Mouse (Mus musculus): ENCODE measurements around the gene Cd81. TPM values are rescaled to one million over a fixed set of nuclear protein-coding genes. Genes with fewer than 3 reads are reported as not detected.

The Cd81 gene
- polyA plus RNA-seq, 1 experiment from 2014 or later, result 455 TPM

GRCm38 (mm10) chr7:143065692-143066091 is 13.2 kb downstream of the Cd81 start:
- ATAC-seq (ENCODE audit: low FRiP score), result no peak
- no peak overlapping the region for H3K4me3 ChIP-seq (replicated peaks; ENCODE audit: low read length)
- no peak overlapping the region for H3K4me2 ChIP-seq (replicated peaks)
- H3K9ac ChIP-seq, result no peak overlapping the region
- WGBS, result 98% methylated on average over 2 of the region's 2 CpGs
- no peak overlapping the region for H3K27ac ChIP-seq
- DNase-seq (ENCODE audit: low spot score), result no peak
- no peaks in the 10 kb centered on the region for H3K27me3 ChIP-seq (ENCODE audit: control insufficient read depth, insufficient read depth, low read length)
- H3K4me1 ChIP-seq (replicated peaks; ENCODE audit: control insufficient read depth, insufficient read depth, low read length), result peaks cover 19% of the 10 kb centered on the region
- peaks cover 66% of the 10 kb centered on the region for H3K36me3 ChIP-seq (replicated peaks; ENCODE audit: control insufficient read depth, insufficient read depth)
- H3K9me3 ChIP-seq (ENCODE audit: control insufficient read depth, low read length), result no peaks in the 10 kb centered on the region

GRCm38 (mm10) chr7:143067469-143067868 is 14.9 kb downstream of the Cd81 start:
- DNase-seq (ENCODE audit: low spot score) (no peak), ATAC-seq (ENCODE audit: low FRiP score) (no peak)
- Histone ChIP-seq H3K4me2 (replicated peaks) (peak overlapping the region; percentile 59), H3K27me3 (ENCODE audit: control insufficient read depth, insufficient read depth, low read length) (no peaks in the 10 kb centered on the region), H3K9ac (0 out of 2 replicates have a peak overlapping the region, but pooled peaks have one; percentile 54), H3K4me3 (replicated peaks; ENCODE audit: low read length) (no peak overlapping the region), H3K4me1 (replicated peaks; ENCODE audit: control insufficient read depth, insufficient read depth, low read length) (peaks cover 22% of the 10 kb centered on the region), H3K36me3 (replicated peaks; ENCODE audit: control insufficient read depth, insufficient read depth) (peaks cover 60% of the 10 kb centered on the region), H3K9me3 (ENCODE audit: control insufficient read depth, low read length) (no peaks in the 10 kb centered on the region), H3K27ac (peak overlapping the region; percentile 95)
- WGBS, result 62% methylated on average over 2 of the region's 2 CpGs

GRCm38 (mm10) chr7:143067897-143068296 is 15.4 kb downstream of the Cd81 start:
- Histone ChIP-seq H3K36me3 (replicated peaks; ENCODE audit: control insufficient read depth, insufficient read depth) (peaks cover 55% of the 10 kb centered on the region), H3K9ac (peak overlapping the region; percentile 54), H3K27ac (peak overlapping the region; percentile 95), H3K9me3 (ENCODE audit: control insufficient read depth, low read length) (no peaks in the 10 kb centered on the region), H3K4me1 (replicated peaks; ENCODE audit: control insufficient read depth, insufficient read depth, low read length) (peaks cover 22% of the 10 kb centered on the region), H3K4me3 (replicated peaks; ENCODE audit: low read length) (peak overlapping the region; percentile 29), H3K4me2 (replicated peaks) (peak overlapping the region; percentile 59), H3K27me3 (ENCODE audit: control insufficient read depth, insufficient read depth, low read length) (no peaks in the 10 kb centered on the region)
- DNase-seq (ENCODE audit: low spot score), result no peak
- no peak for ATAC-seq (ENCODE audit: low FRiP score)
- WGBS, result 75% methylated on average over 3 of the region's 3 CpGs

GRCm38 (mm10) chr7:143068316-143068881 is 15.9 kb downstream of the Cd81 start:
- DNase-seq (ENCODE audit: low spot score) (peak; percentile 42), ATAC-seq (ENCODE audit: low FRiP score) (peak; percentile 1)
- peaks cover 22% of the 10 kb centered on the region for H3K4me1 ChIP-seq (replicated peaks; ENCODE audit: control insufficient read depth, insufficient read depth, low read length)
- H3K27ac ChIP-seq, result peak overlapping the region; percentile 95
- peak overlapping the region; percentile 29 for H3K4me3 ChIP-seq (replicated peaks; ENCODE audit: low read length)
- H3K9me3 ChIP-seq (ENCODE audit: control insufficient read depth, low read length), result no peaks in the 10 kb centered on the region
- H3K27me3 ChIP-seq (ENCODE audit: control insufficient read depth, insufficient read depth, low read length), result no peaks in the 10 kb centered on the region
- H3K4me2 ChIP-seq (replicated peaks), result peak overlapping the region; percentile 59
- H3K36me3 ChIP-seq (replicated peaks; ENCODE audit: control insufficient read depth, insufficient read depth), result peaks cover 50% of the 10 kb centered on the region
- H3K9ac ChIP-seq, result peak overlapping the region; percentile 54
- 40% methylated on average over 13 of the region's 13 CpGs for WGBS

GRCm38 (mm10) chr7:143068882-143069591 is 16.5 kb downstream of the Cd81 start, which contains the start of gene Tssc4:
TSS of gene Tssc4 (plus strand) at chr7:143069249.
- H3K9me3 ChIP-seq (ENCODE audit: control insufficient read depth, low read length), result no peaks in the 10 kb centered on the region
- H3K9ac ChIP-seq, result peak within 1 kb of the TSS; percentile 93
- peak within 1 kb of the TSS; percentile 99 for H3K4me2 ChIP-seq (replicated peaks)
- WGBS, result under 1% methylated on average over 51 of the region's 51 CpGs
- peak within 1 kb of the TSS; percentile 78 for H3K4me3 ChIP-seq (replicated peaks; ENCODE audit: low read length)
- H3K36me3 ChIP-seq (replicated peaks; ENCODE audit: control insufficient read depth, insufficient read depth), result peaks cover 44% of the 10 kb centered on the region
- H3K27me3 ChIP-seq (ENCODE audit: control insufficient read depth, insufficient read depth, low read length), result no peaks in the 10 kb centered on the region
- ATAC-seq (ENCODE audit: low FRiP score) (peak; percentile 97), DNase-seq (ENCODE audit: low spot score) (peak; percentile 100)
- H3K4me1 ChIP-seq (replicated peaks; ENCODE audit: control insufficient read depth, insufficient read depth, low read length), result peaks cover 22% of the 10 kb centered on the region
- peak within 1 kb of the TSS; percentile 95 for H3K27ac ChIP-seq

GRCm38 (mm10) chr7:143069751-143070400 is 17.3 kb downstream of the Cd81 start:
- DNase-seq (ENCODE audit: low spot score), result no peak
- peaks cover 22% of the 10 kb centered on the region for H3K4me1 ChIP-seq (replicated peaks; ENCODE audit: control insufficient read depth, insufficient read depth, low read length)

GRCm38 (mm10) chr7:143070506-143071070 is 18.0 kb downstream of the Cd81 start:
- DNase-seq (ENCODE audit: low spot score), result no peak
- no peaks in the 10 kb centered on the region for H3K27me3 ChIP-seq (ENCODE audit: control insufficient read depth, insufficient read depth, low read length)
- no peak for ATAC-seq (ENCODE audit: low FRiP score)
- peak overlapping the region; percentile 99 for H3K4me2 ChIP-seq (replicated peaks)
- 92% methylated on average over 10 of the region's 10 CpGs for WGBS
- peaks cover 28% of the 10 kb centered on the region for H3K36me3 ChIP-seq (replicated peaks; ENCODE audit: control insufficient read depth, insufficient read depth)
- peak overlapping the region; percentile 93 for H3K9ac ChIP-seq
- peaks cover 22% of the 10 kb centered on the region for H3K4me1 ChIP-seq (replicated peaks; ENCODE audit: control insufficient read depth, insufficient read depth, low read length)
- H3K4me3 ChIP-seq (replicated peaks; ENCODE audit: low read length), result peak overlapping the region; percentile 78
- no peaks in the 10 kb centered on the region for H3K9me3 ChIP-seq (ENCODE audit: control insufficient read depth, low read length)
- H3K27ac ChIP-seq, result no peak overlapping the region

More at GRCm38 (mm10) chr7:143069751-143070400, 17.3 kb downstream of the Cd81 start:
- no peaks in the 10 kb centered on the region for H3K9me3 ChIP-seq (ENCODE audit: control insufficient read depth, low read length)
- peak overlapping the region; percentile 78 for H3K4me3 ChIP-seq (replicated peaks; ENCODE audit: low read length)
- ATAC-seq (ENCODE audit: low FRiP score), result no peak; the same call in 1 of the 2 replicates
- peak overlapping the region; percentile 84 for H3K27ac ChIP-seq
- H3K27me3 ChIP-seq (ENCODE audit: control insufficient read depth, insufficient read depth, low read length), result no peaks in the 10 kb centered on the region
- 16% methylated on average over 30 of the region's 30 CpGs for WGBS
- peak overlapping the region; percentile 99 for H3K4me2 ChIP-seq (replicated peaks)
- H3K36me3 ChIP-seq (replicated peaks; ENCODE audit: control insufficient read depth, insufficient read depth), result peaks cover 36% of the 10 kb centered on the region
- peak overlapping the region; percentile 93 for H3K9ac ChIP-seq

GRCm38 (mm10) chr7:143072605-143073004 is 20.1 kb downstream of the Cd81 start:
- Histone ChIP-seq H3K4me3 (replicated peaks; ENCODE audit: low read length) (no peak overlapping the region), H3K27me3 (ENCODE audit: control insufficient read depth, insufficient read depth, low read length) (no peaks in the 10 kb centered on the region), H3K4me1 (replicated peaks; ENCODE audit: control insufficient read depth, insufficient read depth, low read length) (peaks cover 22% of the 10 kb centered on the region), H3K4me2 (replicated peaks) (no peak overlapping the region), H3K27ac (no peak overlapping the region), H3K9me3 (ENCODE audit: control insufficient read depth, low read length) (no peaks in the 10 kb centered on the region), H3K9ac (no peak overlapping the region), H3K36me3 (replicated peaks; ENCODE audit: control insufficient read depth, insufficient read depth) (peaks cover 8% of the 10 kb centered on the region; the same call in 1 of the 2 replicates)
- 88% methylated on average over 5 of the region's 5 CpGs for WGBS
- DNase-seq (ENCODE audit: low spot score) (no peak), ATAC-seq (ENCODE audit: low FRiP score) (no peak)

GRCm38 (mm10) chr7:143073086-143073485 is 20.5 kb downstream of the Cd81 start:
- 59% methylated on average over 1 of the region's 1 CpGs for WGBS
- Histone ChIP-seq H3K4me1 (replicated peaks; ENCODE audit: control insufficient read depth, insufficient read depth, low read length) (peaks cover 17% of the 10 kb centered on the region), H3K27ac (no peak overlapping the region), H3K36me3 (replicated peaks; ENCODE audit: control insufficient read depth, insufficient read depth) (0 out of 2 replicates have a peak, but pooled peaks cover 4% of the 10 kb centered on the region), H3K9me3 (ENCODE audit: control insufficient read depth, low read length) (no peaks in the 10 kb centered on the region), H3K4me3 (replicated peaks; ENCODE audit: low read length) (no peak overlapping the region), H3K4me2 (replicated peaks) (no peak overlapping the region), H3K27me3 (ENCODE audit: control insufficient read depth, insufficient read depth, low read length) (no peaks in the 10 kb centered on the region), H3K9ac (no peak overlapping the region)
- DNase-seq (ENCODE audit: low spot score) (peak; percentile 45), ATAC-seq (ENCODE audit: low FRiP score) (no peak)
